Mouse (Mus musculus) left cerebral cortex, postnatal 25 days (tissue): ENCODE measurements around the gene Jun. TPM values are rescaled to one million over a fixed set of nuclear protein-coding genes. Genes with fewer than 3 reads are reported as not detected.
A peak's percentile ranks its signal among the peaks of the same experiment; 100 is the strongest.

ENCODE experiments used
- DNase-seq, 2 experiments: peaks; one replicate each; pipeline ENCODE4 v3.0.0; 2022; ENCODE audit warnings: low spot score in 2 of 2, mixed read lengths in 1 of 2
- intact Hi-C: fragments of 180-260 bp; cut with DNase I; formaldehyde crosslinking; loops from one replicate; pipeline ENCODE4 v1.15.1; 2025
- total RNA-seq, 2 experiments: library from RNA; stranded (reverse); gene quantifications; 2 replicates each; pipeline ENCODE4 v1.2.3; 2021

Jun gene
- total RNA-seq, 2 experiments from 2014 or later, result 47.0 to 61.4 TPM

- intact Hi-C loops, result no loop called here
Measured at GRCm38 (mm10) chr4:95048021-95048730, 3.8 kb downstream of the Jun start.

GRCm38 (mm10) chr4:95045133-95045532 is 6.9 kb downstream of the Jun start:
- intact Hi-C loops, result no loop called here
- no peak for DNase-seq

More at GRCm38 (mm10) chr4:95048021-95048730, 3.8 kb downstream of the Jun start:
- no peak for DNase-seq

DNA sequence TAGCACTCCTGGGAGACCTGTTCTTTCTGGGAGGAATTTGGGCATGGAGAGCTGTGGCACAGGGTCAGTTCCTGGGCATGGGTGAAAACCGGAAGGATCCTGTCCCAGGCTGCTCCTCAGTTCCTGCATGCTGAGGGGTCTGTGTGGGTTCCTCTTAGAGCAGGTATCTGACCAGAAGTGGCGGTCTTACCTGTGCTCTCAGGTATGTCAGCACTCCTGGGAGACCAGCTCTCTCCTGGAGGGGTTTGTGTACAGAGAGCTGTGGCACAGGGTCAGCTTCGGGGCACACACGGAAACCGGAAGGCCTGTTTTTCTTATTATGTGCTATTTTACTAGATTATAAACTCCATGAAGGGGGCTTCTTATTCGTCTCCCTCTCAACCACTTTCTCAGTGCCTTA is 7.3 kb downstream of the Jun start:
- DNase-seq, result no peak
- intact Hi-C loops, result no loop called here

- no peak for DNase-seq
- intact Hi-C loops, result no loop called here
Measured at GRCm38 (mm10) chr4:95038024-95038423, 14.0 kb downstream of the Jun start.

DNA sequence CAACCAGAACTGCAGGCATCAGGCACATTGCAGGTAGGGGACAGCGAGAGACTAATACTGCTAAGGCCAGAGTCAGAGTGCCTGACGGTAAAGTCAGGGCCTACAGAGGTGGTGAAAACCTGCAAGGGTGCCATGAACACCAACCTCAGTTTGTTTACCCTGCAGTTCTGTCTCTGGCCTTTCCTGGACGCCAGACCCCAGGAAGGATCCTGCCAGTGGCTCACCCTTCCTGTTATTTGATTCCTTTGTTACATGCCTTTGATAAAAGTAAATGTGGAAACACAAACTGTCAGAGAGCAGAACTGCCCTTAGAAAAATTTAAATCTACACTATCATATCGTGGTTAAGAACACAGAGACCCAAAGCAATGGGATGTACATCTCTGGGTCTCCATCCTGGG is 20.9 kb downstream of the Jun start:
- intact Hi-C loops, result no loop called here

GRCm38 (mm10) chr4:95025847-95026600 is 26.0 kb downstream of the Jun start:
- intact Hi-C loops, result no loop called here
- DNase-seq, result no peak

More for the DNA sequence above, 20.9 kb downstream of the Jun start:
- DNase-seq, result no peak

DNA sequence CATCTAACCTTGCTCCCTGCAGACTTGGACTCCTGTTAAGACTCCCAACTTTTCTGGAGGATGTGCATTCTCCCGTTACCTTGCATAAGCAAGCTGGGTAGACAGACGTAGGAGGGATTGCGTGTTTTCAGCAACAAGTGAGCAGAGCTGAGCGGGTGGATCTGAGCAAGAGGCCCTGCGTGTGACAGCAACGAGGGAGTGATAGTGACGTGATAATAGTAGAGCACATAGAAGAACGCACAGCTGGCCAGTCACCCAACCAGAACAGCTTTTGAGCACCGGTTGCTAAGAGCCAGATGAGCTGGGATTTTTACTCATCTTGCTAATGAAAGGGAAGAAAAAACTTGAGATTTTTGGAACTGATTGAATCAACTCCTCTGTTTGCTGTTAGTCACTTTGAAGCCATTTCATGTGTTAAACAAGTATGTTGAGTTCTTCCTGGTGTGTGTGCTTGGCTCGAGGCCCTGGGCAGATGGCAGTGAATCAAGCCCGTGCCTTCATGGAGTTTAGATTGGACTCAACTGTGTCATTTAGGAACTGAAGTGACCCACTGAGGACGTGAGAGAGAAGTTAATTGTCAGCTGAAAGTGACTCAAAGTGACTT is 28.6 kb downstream of the Jun start:
- peak in 1 of 2 experiments; percentile 18 for DNase-seq
- intact Hi-C loops, result no loop called here

DNA sequence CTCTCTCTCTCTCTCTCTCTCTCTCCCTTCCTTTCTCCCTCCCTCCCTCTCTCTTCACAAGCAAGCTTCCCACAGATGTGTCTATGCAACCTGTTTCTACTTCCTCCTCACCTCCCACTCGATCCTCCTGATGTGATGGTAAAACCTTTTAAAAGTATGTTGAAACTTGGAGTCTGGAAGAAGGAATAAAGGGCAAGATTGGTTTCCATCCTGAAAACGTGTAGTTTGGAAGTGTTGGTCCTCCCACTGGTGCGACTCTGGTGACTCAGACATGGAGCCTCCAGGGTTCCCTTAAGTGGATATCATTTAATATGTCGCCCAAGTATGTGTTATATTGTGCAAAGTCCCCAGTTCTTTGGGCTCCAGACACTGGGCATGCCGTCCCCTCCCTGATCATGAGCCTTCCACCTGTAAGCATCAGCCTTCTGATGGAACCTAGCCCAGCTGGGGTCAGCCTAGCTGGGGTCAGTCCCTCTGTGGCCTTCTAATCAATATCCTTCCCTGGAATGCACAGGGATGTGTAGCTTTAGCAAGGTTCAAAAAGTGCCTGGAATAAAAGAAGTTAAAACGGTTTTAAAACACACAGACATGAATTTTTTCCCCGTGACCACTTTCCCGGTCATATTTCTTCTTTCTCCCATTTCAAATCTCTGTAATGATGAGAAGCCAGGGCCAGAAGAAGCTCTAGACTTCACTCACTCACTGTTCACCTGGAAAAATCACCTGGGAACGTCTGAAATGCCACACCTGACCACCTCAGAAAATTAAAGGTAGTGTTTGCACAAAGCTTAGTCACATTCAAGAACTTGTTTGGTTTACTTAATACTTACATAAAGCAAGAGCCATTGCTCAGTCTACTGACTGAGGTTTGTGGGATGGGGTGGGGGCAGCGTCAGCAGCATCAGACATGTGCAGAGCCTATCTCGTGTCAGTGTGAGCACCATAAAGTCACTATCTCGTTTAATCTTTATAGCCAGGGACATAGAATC is 30.1 kb downstream of the Jun start:
- intact Hi-C loops, result no loop called here
- DNase-seq, result peak in 1 of 2 experiments; percentile 52

DNA sequence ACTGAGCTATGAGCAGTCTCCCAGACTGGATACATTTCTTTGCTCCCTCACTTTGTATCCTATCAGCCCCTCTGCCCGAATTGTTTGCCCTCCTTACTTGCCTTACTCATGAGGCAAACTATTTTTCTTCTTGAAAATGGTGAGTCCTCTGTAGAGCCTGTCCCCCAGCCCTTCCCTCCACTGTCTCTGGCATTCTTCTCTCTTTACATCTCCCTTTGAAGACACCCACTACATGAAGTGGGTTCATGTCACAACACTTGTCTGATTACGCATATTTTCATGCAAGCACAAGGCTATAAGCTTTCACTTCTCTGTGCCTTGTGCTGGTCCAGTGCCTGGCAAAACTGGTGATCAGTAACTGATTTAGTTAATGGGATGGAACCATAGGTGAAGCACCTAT is 31.8 kb downstream of the Jun start:
- intact Hi-C loops, result no loop called here
- DNase-seq, result no peak

DNA sequence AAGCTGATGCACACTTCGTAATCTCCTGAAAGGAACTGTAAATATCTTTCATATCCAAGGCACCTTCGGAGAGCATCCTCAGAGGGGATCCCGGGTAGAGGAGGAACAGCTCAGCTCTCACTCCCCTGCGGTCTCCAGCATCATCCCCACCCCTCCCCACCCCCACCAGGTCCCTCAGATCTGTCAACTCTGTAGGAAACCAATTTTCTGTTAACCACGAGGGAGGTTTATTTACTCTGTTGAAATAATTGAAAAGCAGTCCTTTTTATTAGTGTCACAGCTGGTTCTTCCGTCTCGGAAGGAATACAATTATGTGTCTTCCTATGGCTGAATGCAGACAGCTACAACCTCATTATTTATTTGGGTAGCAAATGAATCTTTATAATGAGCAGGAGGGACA is 33.8 kb downstream of the Jun start:
- DNase-seq, result no peak
- intact Hi-C loops, result no loop called here

DNA sequence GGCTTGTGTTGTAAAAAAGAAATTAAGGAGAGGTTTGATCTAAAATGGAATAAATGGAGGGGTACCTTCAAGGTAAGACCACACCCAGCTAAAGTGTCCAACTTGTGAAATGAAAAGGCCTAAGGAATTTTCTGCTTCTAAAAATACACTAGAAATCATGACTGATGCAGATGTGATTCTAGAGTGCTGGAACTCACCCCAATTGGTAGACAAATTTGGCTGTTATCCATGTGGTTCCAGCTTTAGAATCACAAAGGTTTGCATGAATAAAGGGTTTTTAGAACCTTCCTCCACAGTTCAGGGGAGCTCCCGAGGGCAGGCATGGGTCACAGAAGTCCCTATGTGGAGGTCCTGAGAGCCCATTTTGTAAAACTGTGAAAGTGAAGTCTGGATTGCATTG is 39.3 kb downstream of the Jun start:
- no peak for DNase-seq
- intact Hi-C loops, result no loop called here

GRCm38 (mm10) chr4:95012256-95012655 is 39.8 kb downstream of the Jun start:
- no peak for DNase-seq
- intact Hi-C loops, result no loop called here

DNA sequence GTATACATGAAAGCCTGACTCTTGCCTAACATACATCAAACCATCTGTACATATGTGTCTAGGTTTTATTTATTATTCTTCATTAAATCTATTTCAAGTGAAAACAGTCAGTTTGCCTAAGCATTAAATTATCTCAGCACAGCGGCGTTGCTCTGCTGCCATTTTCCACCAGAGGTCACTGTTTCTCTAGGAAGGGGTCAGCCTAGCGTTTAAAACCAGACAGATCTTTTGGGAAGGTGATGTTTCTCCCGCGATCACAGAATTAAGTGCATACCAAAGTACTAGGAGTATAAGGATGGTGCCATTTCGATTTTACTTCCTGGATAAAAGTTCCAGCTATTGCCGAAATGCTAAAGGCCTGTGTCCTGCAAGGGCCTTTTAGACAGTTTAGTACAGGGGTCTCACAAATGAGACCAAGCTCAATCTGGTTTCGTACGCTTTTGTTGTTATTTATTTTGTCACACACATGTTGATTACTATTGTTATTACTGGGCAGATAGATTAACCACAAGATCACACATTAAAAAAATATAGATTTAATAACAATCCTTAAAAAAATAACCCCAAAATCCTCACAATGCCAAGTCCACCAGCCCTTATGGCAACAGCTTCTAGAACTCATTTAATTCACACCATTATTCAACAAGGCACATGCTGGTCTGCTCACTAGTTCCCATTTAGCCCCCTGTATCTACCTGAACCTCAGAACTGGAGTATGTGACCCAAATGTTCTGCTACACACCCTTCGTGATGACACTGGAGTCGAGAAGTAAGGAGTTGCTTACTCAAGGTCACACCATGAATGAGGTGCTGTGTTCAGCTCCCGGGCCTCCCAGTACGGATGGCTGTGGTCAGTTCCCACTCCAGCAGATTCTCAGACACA is 43.6 kb downstream of the Jun start:
- intact Hi-C loops, result loop anchor here (1.0 to 10.0 kb wide), 4 partner anchors 42 to 1016 kb away; no protein-coding TSS in a partner anchor

GRCm38 (mm10) chr4:95007759-95008158 is 44.3 kb downstream of the Jun start:
- intact Hi-C loops, result loop anchor here (1.0 to 10.0 kb wide), 4 partner anchors 43 to 1017 kb away; no protein-coding TSS in a partner anchor
- no peak for DNase-seq

More for the DNA sequence above, 43.6 kb downstream of the Jun start:
- DNase-seq, result peak; percentile 70 to 77

DNA sequence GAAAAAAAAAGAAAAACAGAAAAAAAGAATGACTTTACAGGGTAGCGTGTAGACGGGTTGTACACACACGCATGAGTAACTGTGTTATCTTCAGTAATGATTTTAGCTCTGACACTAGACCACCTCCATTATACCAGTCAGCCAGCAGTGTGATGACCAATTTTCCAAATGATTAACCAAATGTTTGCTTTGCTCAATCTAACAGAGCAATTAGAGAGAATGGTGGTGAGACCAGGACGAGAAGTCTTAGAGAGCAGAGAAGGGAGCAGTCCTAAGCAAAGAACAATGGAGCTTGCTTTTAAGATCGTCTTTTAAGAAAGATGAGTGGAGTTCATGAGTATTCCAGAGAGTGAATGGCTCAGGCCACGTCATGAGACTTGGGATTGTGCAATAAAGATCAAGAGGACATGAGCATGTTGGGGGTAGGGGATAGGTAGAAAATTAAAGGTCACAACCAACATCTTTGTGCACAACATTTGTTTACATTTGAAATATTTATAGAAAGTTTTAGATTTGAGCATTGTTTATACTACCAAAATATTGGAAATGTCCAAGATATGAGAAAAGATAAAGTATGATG is 46.7 kb downstream of the Jun start:
- intact Hi-C loops, result loop anchor here (10.0 kb wide), 1 partner anchor 1019 kb away; no protein-coding TSS in a partner anchor
- DNase-seq, result no peak

DNA sequence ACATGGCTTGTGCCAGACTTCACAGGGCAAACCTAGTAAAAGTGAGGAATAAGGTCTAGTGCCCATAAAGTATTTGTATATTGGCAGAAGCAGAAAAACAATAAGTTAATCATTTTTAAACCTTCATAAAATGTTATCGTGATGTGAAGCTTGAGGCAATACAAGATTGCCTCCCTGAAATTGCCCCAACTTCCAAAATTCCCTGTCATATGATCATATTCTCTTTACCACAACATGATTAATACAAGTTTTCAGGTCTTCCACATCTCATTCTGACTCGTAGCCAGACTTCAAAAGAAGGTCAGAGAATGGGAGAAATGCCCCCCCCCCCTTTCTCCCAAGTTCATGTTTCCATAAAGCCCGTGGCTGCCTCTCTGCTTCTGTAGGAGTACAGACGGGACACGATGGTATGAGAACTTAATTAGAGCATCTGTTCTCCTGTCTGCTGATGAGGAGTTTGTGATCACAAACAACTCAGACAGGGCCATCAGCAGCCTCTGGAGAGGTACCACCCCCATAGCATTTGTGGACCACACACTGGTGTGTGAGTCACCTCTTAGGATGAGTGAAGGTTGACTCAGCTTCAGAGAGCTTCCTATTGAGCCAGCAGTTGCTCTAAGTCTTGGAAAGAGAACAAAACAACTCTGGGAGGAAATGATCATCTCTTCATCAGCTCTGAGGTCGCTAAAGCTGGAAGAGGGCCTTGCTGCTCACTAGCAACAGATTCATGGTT is 50.8 kb downstream of the Jun start:
- peak in 1 of 2 experiments; percentile 65 for DNase-seq
- intact Hi-C loops, result loop anchor here (10.0 kb wide), 1 partner anchor 1024 kb away; no protein-coding TSS in a partner anchor

DNA sequence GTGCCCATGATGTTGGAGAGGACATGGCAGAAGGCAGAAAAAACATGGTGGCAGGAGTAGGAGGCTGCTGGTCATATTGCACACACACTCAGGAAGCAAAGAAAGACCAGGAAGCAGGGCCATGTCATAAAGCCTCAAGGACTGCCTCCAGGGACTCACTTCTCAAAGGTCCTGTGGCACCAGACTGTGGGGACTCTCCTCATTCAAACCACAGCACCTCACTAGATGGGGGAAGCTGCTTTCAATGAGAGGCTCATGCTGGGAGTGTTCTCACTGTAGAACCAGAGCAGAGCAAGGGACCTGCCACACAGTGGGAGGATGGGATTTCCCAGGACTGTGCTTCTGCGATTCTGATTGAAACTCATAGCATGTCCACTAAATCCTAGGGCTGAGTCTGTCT is 51.9 kb downstream of the Jun start:
- intact Hi-C loops, result loop anchor here (10.0 kb wide), 1 partner anchor 1025 kb away; no protein-coding TSS in a partner anchor
- DNase-seq, result no peak
